Mouse (Mus musculus) heart, embryonic 15.5 days (tissue): Measurements from ENCODE around the gene Hdac10. TPM values are rescaled to one million over a fixed set of nuclear protein-coding genes. Genes with fewer than 3 reads are reported as not detected.

Source experiments
- ATAC-seq: fragments of 200-750 bp; cut with Nextera tagmentation; replicated peaks from 2 replicates; pipeline ENCODE4 v1.8.0; 2017; ENCODE audit warnings: low read depth, moderate TSS enrichment; ENCODE audit not compliant: insufficient number of reproducible peaks, insufficient read depth, low FRiP score
- H3K27ac ChIP-seq: fragments of 300-500 bp; sonication (generic); 2 replicates; pipeline ENCODE4 v1.5.1; 2015; ENCODE audit warnings: mild to moderate bottlenecking, inconsistent platforms
- H3K27me3 ChIP-seq: fragments of 300-500 bp; sonication (generic); 2 replicates; pipeline ENCODE4 v1.6.1; 2015; ENCODE audit warnings: inconsistent platforms
- H3K36me3 ChIP-seq: fragments of 300-500 bp; sonication (generic); 2 replicates; pipeline ENCODE4 v1.6.1; 2015; ENCODE audit warnings: mild to moderate bottlenecking, inconsistent platforms
- H3K4me1 ChIP-seq: fragments of 300-500 bp; sonication (generic); replicated peaks from 2 replicates; pipeline ENCODE4 v1.6.1; 2015; ENCODE audit warnings: inconsistent platforms
- H3K4me2 ChIP-seq: fragments of 300-500 bp; sonication (generic); 2 replicates; pipeline ENCODE4 v1.6.1; 2015; ENCODE audit warnings: inconsistent platforms, mild to moderate bottlenecking, moderate library complexity
- H3K4me3 ChIP-seq: fragments of 300-500 bp; sonication (generic); 2 replicates; pipeline ENCODE4 v1.5.1; 2015; ENCODE audit warnings: mild to moderate bottlenecking, inconsistent platforms
- H3K9ac ChIP-seq: fragments of 300-500 bp; sonication (generic); 2 replicates; pipeline ENCODE4 v1.6.1; 2015; ENCODE audit warnings: mild to moderate bottlenecking, inconsistent platforms
- H3K9me3 ChIP-seq: fragments of 300-500 bp; sonication (generic); replicated peaks from 2 replicates; pipeline ENCODE4 v1.6.1; 2016; ENCODE audit warnings: inconsistent platforms
- WGBS: fragments of 180-500 bp; shearing (Covaris S2); methylation state at CpG from one replicate; pipeline ENCODE4 v1.1.7; 2015; ENCODE audit warnings: mixed read lengths; 5-methylcytosine and 5-hydroxymethylcytosine counted together
- polyA plus RNA-seq: library from polyadenylated mRNA; unstranded; fragments of >200 nt; fragmentation: Nextera tagmentation; extraction: Ambion mirVana; gene quantifications from 2 replicates; pipeline ENCODE4 v1.2.1, GENCODE M21; 2015

Gene Hdac10
- polyA plus RNA-seq, 1 experiment from 2014 or later: 14.8 TPM

- ATAC-seq: no peak
- 69% methylated on average over 4 of the region's 4 CpGs for WGBS
- H3K4me2 ChIP-seq: no peak overlapping the region
Measured at GRCm38 (mm10) chr15:89147895-89148294, 19.4 kb upstream of the Hdac10 start.

GRCm38 (mm10) chr15:89147456-89147855 lies 19.0 kb upstream of the Hdac10 start:
- 0 out of 2 replicates have a peak overlapping the region, but pooled peaks have one; percentile 3 for H3K4me3 ChIP-seq
- no peak overlapping the region for H3K27ac ChIP-seq
- H3K9ac ChIP-seq: no peak overlapping the region
- ATAC-seq: no peak
- WGBS: 22% methylated on average over 10 of the region's 10 CpGs
- H3K9me3 ChIP-seq: no peaks in the 10 kb centered on the region
- H3K4me2 ChIP-seq: 0 out of 2 replicates have a peak overlapping the region, but pooled peaks have one; percentile 51
- peaks cover 70% of the 10 kb centered on the region for H3K27me3 ChIP-seq
- H3K36me3 ChIP-seq: no peaks in the 10 kb centered on the region
- peaks cover 37% of the 10 kb centered on the region for H3K4me1 ChIP-seq

More at GRCm38 (mm10) chr15:89147895-89148294, 19.4 kb upstream of the Hdac10 start:
- Histone ChIP-seq H3K9me3 (no peaks in the 10 kb centered on the region), H3K27me3 (peaks cover 67% of the 10 kb centered on the region), H3K36me3 (no peaks in the 10 kb centered on the region), H3K9ac (no peak overlapping the region), H3K27ac (no peak overlapping the region), H3K4me3 (peak overlapping the region; percentile 75; the same call in 1 of the 2 replicates), H3K4me1 (peaks cover 37% of the 10 kb centered on the region)

- ATAC-seq: no peak
- H3K4me2 ChIP-seq: peak overlapping the region; percentile 51
- H3K9me3 ChIP-seq: no peaks in the 10 kb centered on the region
- H3K4me3 ChIP-seq: peak overlapping the region; percentile 30
- H3K27me3 ChIP-seq: peaks cover 74% of the 10 kb centered on the region
- no peaks in the 10 kb centered on the region for H3K36me3 ChIP-seq
- 10% methylated on average over 16 of the region's 16 CpGs for WGBS
- H3K4me1 ChIP-seq: peaks cover 37% of the 10 kb centered on the region
- H3K27ac ChIP-seq: no peak overlapping the region
- no peak overlapping the region for H3K9ac ChIP-seq
Measured at GRCm38 (mm10) chr15:89147024-89147423, 18.5 kb upstream of the Hdac10 start.

GRCm38 (mm10) chr15:89146537-89146936 lies 18.0 kb upstream of the Hdac10 start:
- Histone ChIP-seq H3K4me3 (peak overlapping the region; percentile 30), H3K4me1 (peaks cover 38% of the 10 kb centered on the region), H3K36me3 (no peaks in the 10 kb centered on the region), H3K4me2 (peak overlapping the region; percentile 51), H3K9ac (no peak overlapping the region), H3K9me3 (no peaks in the 10 kb centered on the region), H3K27ac (no peak overlapping the region), H3K27me3 (peaks cover 79% of the 10 kb centered on the region)
- WGBS: 2% methylated on average over 27 of the region's 27 CpGs
- ATAC-seq: 0 out of 2 replicates have a peak, but pooled peaks have one; percentile 8

- H3K4me2 ChIP-seq: peak overlapping the region; percentile 51
Measured at GRCm38 (mm10) chr15:89145813-89146350, 17.4 kb upstream of the Hdac10 start.

GRCm38 (mm10) chr15:89144965-89145364 lies 16.5 kb upstream of the Hdac10 start:
- Histone ChIP-seq H3K9ac (no peak overlapping the region), H3K4me3 (no peak overlapping the region), H3K27me3 (peaks cover 94% of the 10 kb centered on the region), H3K4me1 (peaks cover 50% of the 10 kb centered on the region), H3K27ac (no peak overlapping the region), H3K9me3 (no peaks in the 10 kb centered on the region), H3K4me2 (no peak overlapping the region), H3K36me3 (no peaks in the 10 kb centered on the region)
- no peak for ATAC-seq
- WGBS: 79% methylated on average over 11 of the region's 11 CpGs

More at GRCm38 (mm10) chr15:89145813-89146350, 17.4 kb upstream of the Hdac10 start:
- H3K4me1 ChIP-seq: peaks cover 44% of the 10 kb centered on the region
- 66% methylated on average over 24 of the region's 24 CpGs for WGBS
- H3K27ac ChIP-seq: no peak overlapping the region
- peaks cover 86% of the 10 kb centered on the region for H3K27me3 ChIP-seq
- H3K36me3 ChIP-seq: no peaks in the 10 kb centered on the region
- no peak overlapping the region for H3K9ac ChIP-seq
- no peak for ATAC-seq
- no peaks in the 10 kb centered on the region for H3K9me3 ChIP-seq
- no peak overlapping the region for H3K4me3 ChIP-seq

- peaks cover 85% of the 10 kb centered on the region for H3K27me3 ChIP-seq
- no peak for ATAC-seq
- H3K4me1 ChIP-seq: peaks cover 41% of the 10 kb centered on the region
Measured at GRCm38 (mm10) chr15:89143134-89143533, 14.6 kb upstream of the Hdac10 start.

GRCm38 (mm10) chr15:89141905-89142304 lies 13.4 kb upstream of the Hdac10 start:
- Histone ChIP-seq H3K4me2 (no peak overlapping the region), H3K4me1 (peaks cover 44% of the 10 kb centered on the region), H3K4me3 (no peak overlapping the region), H3K27me3 (peaks cover 73% of the 10 kb centered on the region), H3K27ac (no peak overlapping the region), H3K36me3 (no peaks in the 10 kb centered on the region), H3K9ac (no peak overlapping the region), H3K9me3 (no peaks in the 10 kb centered on the region)
- WGBS: 47% methylated on average over 4 of the region's 4 CpGs
- ATAC-seq: no peak

More at GRCm38 (mm10) chr15:89143134-89143533, 14.6 kb upstream of the Hdac10 start:
- WGBS: 64% methylated on average over 2 of the region's 2 CpGs
- Histone ChIP-seq H3K4me3 (no peak overlapping the region), H3K27ac (no peak overlapping the region), H3K9me3 (no peaks in the 10 kb centered on the region), H3K9ac (no peak overlapping the region), H3K36me3 (no peaks in the 10 kb centered on the region), H3K4me2 (no peak overlapping the region)

- WGBS: 17% methylated on average over 5 of the region's 5 CpGs
- peaks cover 69% of the 10 kb centered on the region for H3K27me3 ChIP-seq
- H3K27ac ChIP-seq: no peak overlapping the region
- H3K4me3 ChIP-seq: no peak overlapping the region
- peaks cover 39% of the 10 kb centered on the region for H3K4me1 ChIP-seq
- H3K4me2 ChIP-seq: peak overlapping the region; percentile 98; the same call in 1 of the 2 replicates
- no peaks in the 10 kb centered on the region for H3K9me3 ChIP-seq
- H3K36me3 ChIP-seq: no peaks in the 10 kb centered on the region
- H3K9ac ChIP-seq: no peak overlapping the region
- no peak for ATAC-seq
Measured at GRCm38 (mm10) chr15:89141443-89141842, 12.9 kb upstream of the Hdac10 start.

- H3K27ac ChIP-seq: 0 out of 2 replicates have a peak within 1 kb of the TSS, but pooled peaks have one; percentile 30
- H3K36me3 ChIP-seq: no peaks in the 10 kb centered on the region
- H3K27me3 ChIP-seq: peaks cover 62% of the 10 kb centered on the region
- WGBS: 1% methylated on average over 21 of the region's 21 CpGs
- no peaks in the 10 kb centered on the region for H3K9me3 ChIP-seq
- ATAC-seq: peak; percentile 67
- peaks cover 34% of the 10 kb centered on the region for H3K4me1 ChIP-seq
- H3K9ac ChIP-seq: peak within 1 kb of the TSS; percentile 61
- H3K4me2 ChIP-seq: peak within 1 kb of the TSS; percentile 98
- peak within 1 kb of the TSS; percentile 63 for H3K4me3 ChIP-seq
Measured at GRCm38 (mm10) chr15:89140659-89141252, 12.3 kb upstream of the Hdac10 start, which contains the start of gene Mapk12. Mapk12 (minus strand) TSS chr15:89140703.

GRCm38 (mm10) chr15:89140048-89140658 lies 11.7 kb upstream of the Hdac10 start:
- peak; percentile 12; the same call in 1 of the 2 replicates for ATAC-seq
- Histone ChIP-seq H3K9ac (peak overlapping the region; percentile 61), H3K9me3 (no peaks in the 10 kb centered on the region), H3K4me2 (peak overlapping the region; percentile 98), H3K27ac (0 out of 2 replicates have a peak overlapping the region, but pooled peaks have one; percentile 30), H3K4me3 (peak overlapping the region; percentile 63), H3K36me3 (no peaks in the 10 kb centered on the region), H3K27me3 (peaks cover 56% of the 10 kb centered on the region), H3K4me1 (peaks cover 34% of the 10 kb centered on the region)
- WGBS: under 1% methylated on average over 53 of the region's 53 CpGs
